Mouse (Mus musculus) adrenal gland, postnatal 14 days (tissue): ENCODE data around the gene Syne4. TPM values are rescaled to one million over a fixed set of nuclear protein-coding genes. Genes with fewer than 3 reads are reported as not detected.

Experiments
- DNase-seq: peaks from one replicate; pipeline ENCODE4 v3.0.0; 2021; ENCODE audit warnings: mixed read lengths
- total RNA-seq: library from RNA; stranded (reverse); gene quantifications from 2 replicates; pipeline ENCODE4 v1.2.3, GENCODE M21; 2021

The Syne4 gene
- total RNA-seq, 1 experiment from 2014 or later = 23.5 TPM

DNA sequence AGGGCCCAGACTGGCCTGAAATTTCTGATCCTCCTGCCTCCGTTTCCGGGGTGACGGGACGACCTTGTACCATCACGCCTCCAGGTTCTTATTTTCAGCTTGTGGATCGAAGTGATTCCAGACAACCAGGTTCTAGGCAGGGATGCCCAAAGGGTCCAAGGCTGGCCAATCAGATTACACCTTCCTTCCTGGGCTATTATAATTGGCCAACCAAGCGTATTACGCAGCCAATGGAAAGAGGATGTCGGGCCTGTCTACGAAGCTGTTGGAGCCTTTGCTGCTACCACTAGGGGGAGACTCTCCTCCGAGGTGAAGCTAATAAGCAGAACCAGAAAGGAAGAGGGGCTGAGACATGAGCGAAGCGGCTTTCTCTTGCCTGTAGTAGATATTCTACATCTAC is 17.3 kb downstream of the Syne4 start:
- peak; percentile 90 for DNase-seq

DNA sequence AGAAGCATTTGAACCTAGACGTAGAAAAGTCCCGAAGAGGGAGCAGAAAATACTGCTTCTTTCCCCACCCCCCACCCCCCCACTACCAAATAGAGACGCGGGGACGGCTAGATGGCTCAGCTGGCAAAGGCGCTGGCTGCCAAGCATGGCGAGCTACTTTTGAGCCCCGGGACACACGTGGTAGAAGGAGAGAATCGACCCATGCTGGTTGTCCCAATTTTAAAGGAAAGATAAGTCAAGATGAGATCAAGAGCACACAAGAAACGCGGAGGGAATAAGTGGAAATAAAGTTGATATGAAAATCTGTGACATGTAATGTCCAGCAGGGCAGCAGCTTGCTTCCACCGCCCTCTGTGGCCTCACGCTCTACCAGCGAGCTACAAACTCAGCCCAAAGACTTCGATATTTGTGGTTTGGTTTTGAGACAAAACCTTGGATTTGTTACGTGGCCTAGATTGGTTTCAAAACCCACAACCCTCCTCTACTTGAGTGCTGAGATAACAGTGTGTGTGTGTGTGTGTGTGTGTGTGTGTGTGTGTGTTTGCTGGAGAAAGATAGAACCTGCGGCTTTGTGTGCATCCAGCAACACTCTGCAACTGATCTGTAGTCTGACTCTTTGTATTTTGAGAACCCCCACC is 18.1 kb downstream of the Syne4 start:
- DNase-seq = no peak

DNA sequence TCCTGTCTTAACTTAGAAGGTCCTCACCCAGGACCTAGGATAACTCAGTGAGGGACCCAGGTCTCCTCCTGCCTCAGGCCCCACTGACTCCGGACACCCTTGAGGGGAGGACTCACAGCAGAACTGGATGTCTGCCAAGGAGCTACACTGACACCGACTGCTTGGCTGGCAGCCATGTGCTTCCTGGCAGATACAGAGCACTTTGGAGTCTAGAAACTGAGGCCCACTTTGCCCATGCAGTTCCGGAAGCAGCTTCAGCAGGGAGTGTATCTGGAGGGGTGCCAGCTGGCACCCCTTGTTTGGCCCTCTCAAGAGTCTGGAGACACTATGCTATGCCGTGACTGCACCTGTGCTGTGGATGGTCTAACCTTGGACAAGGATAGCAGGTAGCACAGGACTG is 18.8 kb downstream of the Syne4 start:
- DNase-seq = peak; percentile 90

DNA sequence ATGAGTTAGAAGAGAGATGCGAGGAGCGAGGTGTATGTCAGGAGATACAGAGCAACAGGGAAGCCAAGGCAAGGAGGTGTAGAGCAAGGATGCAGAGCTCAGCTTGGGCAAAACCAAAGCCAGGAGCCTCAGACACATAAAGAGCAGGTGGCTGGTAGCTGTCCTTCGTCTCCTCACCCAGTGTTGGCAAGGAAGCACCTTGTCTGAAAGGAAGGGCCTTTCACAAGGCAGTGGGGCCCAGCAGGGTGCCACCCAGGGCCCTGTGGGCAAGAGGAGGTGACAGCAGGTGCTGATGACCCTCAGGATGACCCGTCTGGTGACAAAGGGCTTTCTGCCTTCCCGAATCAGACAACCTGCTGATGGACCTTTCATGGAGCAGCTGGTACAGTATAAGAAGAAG is 20.0 kb downstream of the Syne4 start:
- no peak for DNase-seq

DNA sequence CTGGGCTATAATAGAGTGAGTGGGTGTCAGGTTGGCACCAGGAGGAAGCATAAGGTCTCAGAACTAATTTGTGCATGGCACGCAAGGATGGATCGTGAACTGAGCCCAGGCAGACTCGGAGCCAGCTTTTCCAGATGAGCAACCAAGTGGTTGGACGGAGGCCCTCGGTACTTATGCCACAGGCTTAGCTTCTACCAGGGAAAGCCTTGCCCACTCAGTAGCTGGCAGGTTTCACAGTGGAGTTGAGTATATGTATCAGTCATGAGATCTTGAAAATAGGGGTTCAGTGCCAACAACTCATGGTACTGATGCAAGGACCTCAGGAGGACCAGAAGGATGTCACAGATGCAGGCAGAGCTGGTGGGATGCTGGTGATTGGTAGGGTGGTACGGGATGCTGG is 21.1 kb downstream of the Syne4 start:
- DNase-seq = no peak

- peak; percentile 92 for DNase-seq
Measured at GRCm38 (mm10) chr7:30336384-30336783, 21.8 kb downstream of the Syne4 start.

DNA sequence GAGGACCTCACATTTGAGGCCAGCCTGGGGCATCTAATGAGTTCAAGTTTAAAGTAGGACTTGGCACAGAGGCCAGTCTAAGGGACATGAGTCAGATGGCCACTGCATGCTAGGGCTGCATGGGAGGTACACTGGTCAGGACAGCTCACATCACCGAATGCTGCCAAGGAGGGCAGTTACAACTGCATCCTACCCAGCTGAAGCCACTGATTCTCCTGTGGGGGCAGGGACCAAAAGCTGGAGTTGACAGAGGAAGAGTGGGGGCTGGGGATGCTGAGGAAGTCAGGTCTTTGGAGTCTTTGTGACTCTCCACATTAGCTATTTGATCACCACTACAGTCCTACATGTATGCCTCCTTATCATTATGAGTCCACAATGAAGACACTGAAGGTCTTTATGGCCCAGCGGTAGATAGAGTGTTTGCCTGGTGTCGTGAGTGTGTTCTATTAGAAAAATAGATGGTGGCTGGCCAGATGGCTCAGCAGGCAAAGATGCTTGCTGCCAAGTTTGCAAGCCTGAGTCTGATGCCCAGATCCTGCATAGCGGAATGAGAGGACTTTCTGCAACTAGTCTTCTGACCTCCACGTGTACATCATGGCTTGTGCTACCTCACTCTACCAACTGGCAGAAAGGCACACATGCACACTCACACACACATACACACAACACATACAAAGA is 25.0 kb downstream of the Syne4 start:
- DNase-seq = no peak

GRCm38 (mm10) chr7:30346635-30347379 is 32.2 kb downstream of the Syne4 start:
- DNase-seq = peak; percentile 84

DNA sequence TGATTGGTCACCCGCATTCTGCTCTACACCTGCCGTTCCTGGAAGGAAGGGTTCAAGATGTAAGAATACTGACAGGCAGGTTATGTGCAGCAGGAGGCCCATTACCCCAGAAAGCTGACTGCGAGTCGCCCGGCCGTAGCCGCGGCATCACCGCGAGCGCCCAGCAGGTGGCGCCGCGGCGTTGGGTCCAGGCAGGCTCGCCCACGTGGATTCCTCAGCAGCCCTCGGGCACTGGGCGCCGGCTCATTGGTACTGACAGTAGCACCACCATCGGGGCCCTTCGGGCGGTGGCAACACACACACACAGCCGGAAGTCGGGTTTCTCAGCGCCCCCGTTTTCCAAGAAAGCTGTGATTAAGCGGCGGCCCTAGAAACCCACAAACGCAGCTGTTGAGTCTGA is 33.2 kb downstream of the Syne4 start:
- peak; percentile 83 for DNase-seq

DNA sequence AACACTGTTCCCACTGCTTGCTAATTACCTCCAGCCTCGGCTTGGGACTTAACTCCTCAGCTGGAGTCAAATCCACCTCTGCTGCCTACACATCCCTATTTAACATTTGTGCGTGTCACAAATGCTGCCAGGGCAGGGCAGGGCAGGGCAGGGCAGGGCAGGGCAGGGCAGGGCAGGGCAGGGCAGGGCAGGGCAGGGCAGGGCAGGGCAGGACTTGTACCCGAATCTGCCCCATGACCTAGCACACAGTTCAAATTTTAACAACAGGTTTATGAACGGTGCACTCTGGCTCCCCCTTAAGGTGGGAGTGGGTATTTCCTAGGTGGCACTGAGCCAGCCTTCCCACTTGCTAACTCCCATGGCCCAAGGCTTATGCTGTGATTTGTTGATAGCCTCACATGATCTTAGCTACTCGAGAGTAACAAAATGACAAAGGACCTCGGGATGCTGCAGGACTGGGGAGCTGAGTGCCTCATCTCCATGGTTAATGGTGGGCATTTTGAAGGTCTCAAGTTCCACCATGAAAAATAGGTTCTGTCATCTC is 38.7 kb downstream of the Syne4 start:
- DNase-seq = peak; percentile 88

- DNase-seq = peak; percentile 34
Measured at GRCm38 (mm10) chr7:30354059-30354458, 39.5 kb downstream of the Syne4 start.

GRCm38 (mm10) chr7:30358378-30359186 is 44.0 kb downstream of the Syne4 start:
- DNase-seq = no peak

DNA sequence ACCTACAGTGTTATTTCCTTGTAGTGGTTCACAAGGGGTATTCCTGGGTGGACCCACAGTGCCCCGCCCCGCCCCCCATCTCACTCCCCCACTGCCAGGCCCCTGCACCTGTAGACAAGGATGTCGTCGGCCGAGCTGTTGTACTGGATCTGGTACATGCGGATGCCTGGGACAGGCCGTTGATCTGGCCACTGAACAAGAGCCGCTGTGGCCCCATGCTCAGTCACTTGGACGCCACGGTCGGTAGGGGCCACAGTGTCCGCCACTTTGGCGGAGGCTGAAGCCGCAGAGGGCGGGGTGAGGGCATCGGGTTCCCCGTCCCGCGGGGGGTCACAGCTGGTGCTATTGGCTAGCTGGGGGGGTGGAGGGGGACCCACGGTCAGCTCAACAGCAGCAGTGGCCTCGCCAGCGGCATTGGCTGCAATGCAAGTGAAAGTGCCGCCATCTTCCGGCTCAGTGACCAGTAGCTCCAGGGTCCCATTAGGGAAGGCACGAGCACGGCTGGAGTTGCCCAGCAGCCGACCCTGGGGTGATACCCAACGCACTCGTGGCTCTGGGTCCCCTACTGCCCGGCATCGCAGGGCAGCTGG is 44.8 kb downstream of the Syne4 start:
- DNase-seq = no peak

DNA sequence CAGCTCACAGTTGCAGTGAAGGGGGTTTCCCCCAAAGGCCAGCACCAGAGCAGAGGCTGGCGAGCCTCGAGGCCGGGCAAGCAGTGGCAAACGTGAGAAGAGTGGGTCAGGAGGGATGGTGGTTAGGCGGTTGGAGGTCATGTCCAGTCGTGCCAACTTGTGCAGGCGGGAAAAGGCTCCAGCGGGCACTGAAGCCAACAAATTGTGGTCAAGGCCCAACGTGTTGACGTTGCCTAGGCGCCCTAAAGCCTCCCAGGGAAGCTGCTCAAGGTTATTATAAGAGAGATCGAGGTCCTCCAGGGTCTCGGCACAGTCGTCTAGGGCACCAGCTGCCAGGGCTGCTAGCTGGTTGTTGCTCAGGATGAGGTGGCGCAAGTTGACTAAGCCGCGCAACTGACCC is 45.4 kb downstream of the Syne4 start:
- peak; percentile 82 for DNase-seq

- peak; percentile 64 for DNase-seq
Measured at GRCm38 (mm10) chr7:30362652-30363343, 48.2 kb downstream of the Syne4 start, which contains the start of gene Lrfn3. TSS of gene Lrfn3 (minus strand) at chr7:30362772.

GRCm38 (mm10) chr7:30363344-30363738 is 48.7 kb downstream of the Syne4 start:
- DNase-seq = no peak

DNA sequence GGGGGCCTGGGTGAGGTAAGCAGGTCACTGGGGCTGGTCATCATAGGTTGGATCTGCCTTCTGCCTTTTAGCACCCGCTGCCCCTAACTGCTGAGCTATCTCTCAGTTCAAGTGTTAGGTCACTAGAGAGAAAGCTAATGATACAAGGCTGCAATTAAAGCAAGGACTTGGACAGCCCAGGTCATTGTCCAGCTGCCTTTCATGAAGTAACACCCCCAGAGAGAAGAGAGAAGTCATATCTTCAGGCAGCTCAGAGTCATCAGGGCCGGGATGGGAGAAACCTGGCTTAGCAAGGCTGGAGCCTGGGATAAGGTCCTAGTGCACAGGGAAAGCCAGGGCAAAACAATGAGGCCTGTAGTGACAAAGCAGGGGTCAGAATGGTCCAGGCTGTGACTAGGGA is 52.9 kb downstream of the Syne4 start:
- DNase-seq = no peak
